Mouse (Mus musculus) brain, embryonic 14.5 days (tissue): ENCODE measurements at regions not wholly inside any gene's neighbourhood (a gene's known extent, or its start where the extent isn't known, plus 50 kb on each side); places are given as distances from the start of the nearest gene placed in this dataset.

Experiments
- CTCF ChIP-seq: fragments of 200-500 bp; IDR thresholded peaks from 2 replicates; pipeline ENCODE4 v1.5.1; 2012; ENCODE audit warnings: inconsistent platforms, mild to moderate bottlenecking, moderate library complexity, borderline replicate concordance; ENCODE audit not compliant: insufficient read depth, insufficient read length; ENCODE audit errors: extremely low read depth
- POLR2A ChIP-seq: fragments of 200-500 bp; IDR thresholded peaks from 2 replicates; pipeline ENCODE4 v1.6.1; 2012; ENCODE audit warnings: mild to moderate bottlenecking, inconsistent platforms, borderline replicate concordance; ENCODE audit not compliant: poor library complexity, insufficient read depth, insufficient read length, severe bottlenecking; ENCODE audit errors: extremely low read depth

- no peak for TF ChIP-seq CTCF
- no peak for TF ChIP-seq POLR2A
These were observed 154.2 kb downstream of the Dmrta2 start for GRCm38 (mm10) chr4:110132061-110132460.
